Mouse (Mus musculus) brain, embryonic 14.5 days (tissue): Measurements from ENCODE around the gene Aanat.

ENCODE experiments used
- CTCF ChIP-seq: fragments of 200-500 bp; IDR thresholded peaks from 2 replicates; pipeline ENCODE4 v1.5.1; 2012; ENCODE audit warnings: inconsistent platforms, mild to moderate bottlenecking, moderate library complexity, borderline replicate concordance; ENCODE audit not compliant: insufficient read depth, insufficient read length; ENCODE audit errors: extremely low read depth
- POLR2A ChIP-seq: fragments of 200-500 bp; IDR thresholded peaks from 2 replicates; pipeline ENCODE4 v1.6.1; 2012; ENCODE audit warnings: mild to moderate bottlenecking, inconsistent platforms, borderline replicate concordance; ENCODE audit not compliant: poor library complexity, insufficient read depth, insufficient read length, severe bottlenecking; ENCODE audit errors: extremely low read depth

DNA sequence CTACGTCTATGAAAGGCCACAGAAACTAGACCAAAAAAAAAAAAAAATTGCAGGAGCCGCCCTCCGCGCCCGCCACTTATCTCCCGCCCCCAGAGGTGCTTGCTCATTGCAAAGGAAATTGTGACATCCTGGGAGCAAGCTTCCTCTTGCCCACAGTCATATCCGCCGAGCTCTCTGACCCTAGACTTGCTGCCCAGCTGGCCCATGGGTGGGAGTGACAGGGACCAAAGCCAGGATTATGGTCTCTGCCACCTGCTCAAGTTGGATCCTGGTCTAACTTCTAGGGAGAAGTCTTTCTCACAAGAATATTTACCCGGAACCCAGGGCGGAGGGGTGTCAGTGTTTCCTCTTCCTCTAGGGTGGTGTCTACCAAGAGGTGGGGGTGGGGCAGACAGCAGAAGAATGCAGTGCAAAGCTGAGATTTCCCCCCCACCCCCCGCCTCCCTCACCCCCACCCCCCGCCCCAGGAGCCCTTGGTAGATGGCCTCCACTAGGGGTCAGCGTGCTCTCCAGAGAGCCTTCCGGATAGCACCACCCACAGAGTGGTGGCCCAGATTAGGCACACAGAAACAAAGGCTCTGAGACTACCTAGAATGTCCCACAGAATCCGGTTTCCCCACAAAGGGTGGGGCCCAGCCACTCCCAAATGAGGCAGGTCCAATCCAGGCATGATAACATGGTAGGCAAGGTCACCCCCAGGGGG, 29.7 kb downstream of the Aanat start:
- no peak for TF ChIP-seq CTCF
- no peak for TF ChIP-seq POLR2A
